Mouse (Mus musculus): ENCODE results near the gene Sh3bgrl3. TPM values are rescaled to one million over a fixed set of nuclear protein-coding genes. Genes with fewer than 3 reads are reported as not detected.
"Not testable (repeated sequence)": the region's sequence is repeated elsewhere in the genome, so short reads cannot be mapped to it uniquely, and the experiment has no call there.

Gene Sh3bgrl3
- total and polyA plus RNA-seq, 3 experiments = 76.6 to 202 (median 98.4) TPM

GRCm38 (mm10) chr4:134153656-134154055 lies 25.1 kb upstream of the Sh3bgrl3 start:
- no peak overlapping the region for H3K4me3 ChIP-seq (ENCODE audit: low read depth, low read length)
- H3K9me3 ChIP-seq (replicated peaks) = no peaks in the 10 kb centered on the region
- DNase-seq (ENCODE audit: low spot score) (no peak), ATAC-seq (ENCODE audit: extremely low read depth, insufficient number of reproducible peaks, low FRiP score, poor library complexity, severe bottlenecking) (no peak)
- H3K36me3 ChIP-seq (replicated peaks) = peaks cover 92% of the 10 kb centered on the region
- H3K27me3 ChIP-seq (ENCODE audit: insufficient read depth, low read length) = no peaks in the 10 kb centered on the region
- TF ChIP-seq CTCF (IDR thresholded peaks at IDR 0.05; ENCODE audit: low read depth, low read length) (no peak), TAL1 (conservative IDR thresholded peaks at IDR 0.05; ENCODE audit: low read depth, low read length) (no peak), GATA1 (IDR thresholded peaks at IDR 0.05; ENCODE audit: borderline replicate concordance, low read length) (no peak), POLR2AphosphoS5 (IDR thresholded peaks at IDR 0.05; ENCODE audit: insufficient replicate concordance, low read depth, low read length) (no peak), GATA2 (IDR thresholded peaks at IDR 0.05; ENCODE audit: borderline replicate concordance, low read depth, low read length) (no peak)
- no peaks in the 10 kb centered on the region for H3K4me1 ChIP-seq (ENCODE audit: insufficient read depth, low read depth, low read length)

- peaks cover 92% of the 10 kb centered on the region for H3K36me3 ChIP-seq (replicated peaks)
- H3K4me3 ChIP-seq (ENCODE audit: low read depth, low read length) = no peak overlapping the region
These were observed 23.5 kb upstream of the Sh3bgrl3 start for GRCm38 (mm10) chr4:134152112-134152511.

GRCm38 (mm10) chr4:134149389-134149788 lies 20.8 kb upstream of the Sh3bgrl3 start:
- no peaks in the 10 kb centered on the region for H3K27me3 ChIP-seq (ENCODE audit: insufficient read depth, low read length)
- TF ChIP-seq CTCF (IDR thresholded peaks at IDR 0.05; ENCODE audit: low read depth, low read length) = no peak
- no peak for TF ChIP-seq TAL1 (conservative IDR thresholded peaks at IDR 0.05; ENCODE audit: low read depth, low read length)
- TF ChIP-seq GATA1 (IDR thresholded peaks at IDR 0.05; ENCODE audit: borderline replicate concordance, low read length) = no peak
- no peak for TF ChIP-seq GATA2 (IDR thresholded peaks at IDR 0.05; ENCODE audit: borderline replicate concordance, low read depth, low read length)
- TF ChIP-seq POLR2AphosphoS5 (IDR thresholded peaks at IDR 0.05; ENCODE audit: insufficient replicate concordance, low read depth, low read length) = no peak
- no peak overlapping the region for H3K4me3 ChIP-seq (ENCODE audit: low read depth, low read length)
- no peaks in the 10 kb centered on the region for H3K9me3 ChIP-seq (replicated peaks)
- ATAC-seq (ENCODE audit: extremely low read depth, insufficient number of reproducible peaks, low FRiP score, poor library complexity, severe bottlenecking) (no peak), DNase-seq (ENCODE audit: low spot score) (no peak)
- H3K36me3 ChIP-seq (replicated peaks) = peaks cover 83% of the 10 kb centered on the region
- H3K4me1 ChIP-seq (ENCODE audit: insufficient read depth, low read depth, low read length) = no peaks in the 10 kb centered on the region

More at GRCm38 (mm10) chr4:134152112-134152511, 23.5 kb upstream of the Sh3bgrl3 start:
- ATAC-seq (ENCODE audit: extremely low read depth, insufficient number of reproducible peaks, low FRiP score, poor library complexity, severe bottlenecking) = no peak
- H3K27me3 ChIP-seq (ENCODE audit: insufficient read depth, low read length) = no peaks in the 10 kb centered on the region
- no peaks in the 10 kb centered on the region for H3K9me3 ChIP-seq (replicated peaks)
- no peak for DNase-seq (ENCODE audit: low spot score)
- TF ChIP-seq POLR2AphosphoS5 (IDR thresholded peaks at IDR 0.05; ENCODE audit: insufficient replicate concordance, low read depth, low read length) (no peak), GATA2 (IDR thresholded peaks at IDR 0.05; ENCODE audit: borderline replicate concordance, low read depth, low read length) (no peak), TAL1 (conservative IDR thresholded peaks at IDR 0.05; ENCODE audit: low read depth, low read length) (no peak), GATA1 (IDR thresholded peaks at IDR 0.05; ENCODE audit: borderline replicate concordance, low read length) (no peak), CTCF (IDR thresholded peaks at IDR 0.05; ENCODE audit: low read depth, low read length) (no peak)
- no peaks in the 10 kb centered on the region for H3K4me1 ChIP-seq (ENCODE audit: insufficient read depth, low read depth, low read length)

GRCm38 (mm10) chr4:134144297-134144696 lies 15.7 kb upstream of the Sh3bgrl3 start:
- not testable (repeated sequence) for H3K4me1 ChIP-seq (ENCODE audit: insufficient read depth, low read depth, low read length); H3K27me3 ChIP-seq (ENCODE audit: insufficient read depth, low read length); H3K4me3 ChIP-seq (ENCODE audit: low read depth, low read length); ATAC-seq (ENCODE audit: extremely low read depth, insufficient number of reproducible peaks, low FRiP score, poor library complexity, severe bottlenecking); DNase-seq (ENCODE audit: low spot score); H3K9me3 ChIP-seq (replicated peaks)
- peaks cover 62% of the 10 kb centered on the region for H3K36me3 ChIP-seq (replicated peaks)

GRCm38 (mm10) chr4:134138857-134139256 lies 10.3 kb upstream of the Sh3bgrl3 start:
- H3K4me3 ChIP-seq (ENCODE audit: low read depth, low read length) = no peak overlapping the region
- no peak for ATAC-seq (ENCODE audit: extremely low read depth, insufficient number of reproducible peaks, low FRiP score, poor library complexity, severe bottlenecking)
- no peak for TF ChIP-seq GATA1 (IDR thresholded peaks at IDR 0.05; ENCODE audit: borderline replicate concordance, low read length)
- TF ChIP-seq GATA2 (IDR thresholded peaks at IDR 0.05; ENCODE audit: borderline replicate concordance, low read depth, low read length) = no peak
- TF ChIP-seq POLR2AphosphoS5 (IDR thresholded peaks at IDR 0.05; ENCODE audit: insufficient replicate concordance, low read depth, low read length) = no peak
- no peak for TF ChIP-seq TAL1 (conservative IDR thresholded peaks at IDR 0.05; ENCODE audit: low read depth, low read length)
- no peak for TF ChIP-seq CTCF (IDR thresholded peaks at IDR 0.05; ENCODE audit: low read depth, low read length)
- H3K36me3 ChIP-seq (replicated peaks) = peaks cover 71% of the 10 kb centered on the region
- H3K4me1 ChIP-seq (ENCODE audit: insufficient read depth, low read depth, low read length) = peaks cover 22% of the 10 kb centered on the region
- no peaks in the 10 kb centered on the region for H3K9me3 ChIP-seq (replicated peaks)
- DNase-seq (ENCODE audit: low spot score) = no peak
- H3K27me3 ChIP-seq (ENCODE audit: insufficient read depth, low read length) = no peaks in the 10 kb centered on the region

DNA sequence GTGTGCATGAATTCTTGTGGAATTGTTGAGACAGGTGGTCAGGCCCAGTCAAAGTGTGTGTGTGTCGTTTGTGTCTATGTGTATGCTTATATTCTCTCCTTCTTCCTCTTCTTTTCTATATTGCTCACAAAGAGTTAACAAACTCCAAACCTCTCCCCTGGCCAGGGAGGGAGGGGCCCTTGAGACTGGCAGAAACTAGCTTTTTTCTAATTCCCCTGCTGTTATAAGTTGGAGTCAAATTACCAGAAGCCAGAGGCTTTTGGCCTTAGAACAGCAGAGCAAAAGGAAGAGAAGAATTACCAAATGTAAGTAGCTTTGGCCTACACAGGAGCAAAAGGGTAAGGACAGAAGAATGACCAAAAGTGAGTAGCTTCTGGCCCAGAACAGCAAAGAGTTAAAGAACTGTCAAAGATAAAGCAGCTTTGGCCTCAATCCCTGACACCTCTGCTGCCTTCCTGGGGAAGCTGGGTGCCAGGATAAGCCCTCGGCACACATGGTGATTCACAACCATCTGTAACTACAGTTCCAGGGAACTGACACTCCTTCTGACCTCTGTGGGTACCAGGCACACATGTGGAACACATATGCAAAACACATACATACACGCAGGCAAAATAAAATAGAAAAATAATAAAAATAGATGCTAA lies 7.8 kb upstream of the Sh3bgrl3 start:
- no peak for TF ChIP-seq TAL1 (conservative IDR thresholded peaks at IDR 0.05; ENCODE audit: low read depth, low read length)
- no peak for TF ChIP-seq POLR2AphosphoS5 (IDR thresholded peaks at IDR 0.05; ENCODE audit: insufficient replicate concordance, low read depth, low read length)
- TF ChIP-seq GATA2 (IDR thresholded peaks at IDR 0.05; ENCODE audit: borderline replicate concordance, low read depth, low read length) = no peak
- no peak for TF ChIP-seq CTCF (IDR thresholded peaks at IDR 0.05; ENCODE audit: low read depth, low read length)
- no peak for TF ChIP-seq GATA1 (IDR thresholded peaks at IDR 0.05; ENCODE audit: borderline replicate concordance, low read length)
- Histone ChIP-seq H3K4me1 (ENCODE audit: insufficient read depth, low read depth, low read length) (peaks cover 43% of the 10 kb centered on the region), H3K36me3 (replicated peaks) (peaks cover 80% of the 10 kb centered on the region), H3K27me3 (ENCODE audit: insufficient read depth, low read length) (no peaks in the 10 kb centered on the region), H3K4me3 (ENCODE audit: low read depth, low read length) (no peak overlapping the region), H3K9me3 (replicated peaks) (no peaks in the 10 kb centered on the region)
- ATAC-seq (ENCODE audit: extremely low read depth, insufficient number of reproducible peaks, low FRiP score, poor library complexity, severe bottlenecking) = no peak
- DNase-seq (ENCODE audit: low spot score) = no peak

All from G1E (cell line).